31 mouse cellular contexts compared by ENCODE assay signal in genomic region chr2:31097276-31097675, GRCm38 (mm10).
"Had no signal": no experiment of that assay in that cellular context is flagged by ENCODE, and none has a peak within 500 bp of the region (broad histone marks: within the 10 kb centered on the region; RNA-seq: fewer than 3 reads in every experiment).

No protein-coding gene starts in this region.

- H3K9me3 ChIP-seq: heart, embryonic 10.5 days; heart, embryonic 13.5 days; heart, embryonic 15.5 days; hindbrain, embryonic 12.5 days; hindbrain, embryonic 13.5 days; hindbrain, embryonic 15.5 days; intestine, embryonic 15.5 days; kidney, embryonic 15.5 days had no signal

- H3K4me2 ChIP-seq: heart, embryonic 11.5 days; heart, embryonic 12.5 days; heart, embryonic 13.5 days; heart, embryonic 15.5 days; hindbrain, embryonic 12.5 days; hindbrain, embryonic 13.5 days; hindbrain, embryonic 14.5 days; hindbrain, embryonic 15.5 days; intestine, embryonic 15.5 days; kidney, embryonic 15.5 days had no signal

- H3K4me1 ChIP-seq: hindbrain, embryonic 15.5 days had no signal

- DNase-seq: heart, postnatal 10 days; heart, postnatal 14 days; heart, postnatal 36 days; heart, postnatal 4 days; kidney, adult 11 months; kidney, adult 18-20 months; kidney, postnatal 10 days; kidney, postnatal 14 days; kidney, postnatal 4 days; layer of hippocampus, adult 9-11 months; layer of hippocampus, postnatal 36 days had no signal

- H3K36me3 ChIP-seq: hindbrain, embryonic 15.5 days; intestine, embryonic 15.5 days had no signal

- H3K27me3 ChIP-seq: heart, embryonic 12.5 days; heart, embryonic 13.5 days; heart, embryonic 15.5 days; hindbrain, embryonic 12.5 days; hindbrain, embryonic 13.5 days; hindbrain, embryonic 15.5 days; intestine, embryonic 15.5 days; kidney, embryonic 15.5 days had no signal

- H3K27ac ChIP-seq: heart, embryonic 10.5 days; heart, embryonic 13.5 days; heart, embryonic 15.5 days; hindbrain, embryonic 10.5 days; hindbrain, embryonic 12.5 days; hindbrain, embryonic 13.5 days; hindbrain, embryonic 14.5 days; hindbrain, embryonic 15.5 days; hindbrain, postnatal 0 days; intestine, embryonic 15.5 days; kidney, embryonic 15.5 days; kidney, postnatal 0 days; left cerebral cortex, adult 2 months had no signal

- ATAC-seq: hindbrain, embryonic 16.5 days; hindbrain, postnatal 0 days; inflammation-experienced regulatory T-cells, adult 6 months; intestine, embryonic 15.5 days; intestine, embryonic 16.5 days; intestine, postnatal 0 days had no signal

- H3K4me3 ChIP-seq: heart, embryonic 10.5 days; heart, embryonic 12.5 days; heart, embryonic 13.5 days; heart, embryonic 15.5 days; hindbrain, embryonic 10.5 days; hindbrain, embryonic 12.5 days; hindbrain, embryonic 13.5 days; hindbrain, embryonic 15.5 days; intestine, embryonic 15.5 days; kidney, embryonic 15.5 days; layer of hippocampus, adult 2 months; left cerebral cortex, adult 2 months had no signal

- H3K9ac ChIP-seq: heart, embryonic 12.5 days; heart, embryonic 13.5 days; heart, embryonic 15.5 days; hindbrain, embryonic 12.5 days; hindbrain, embryonic 13.5 days; hindbrain, embryonic 14.5 days; hindbrain, embryonic 15.5 days; intestine, embryonic 15.5 days; kidney, embryonic 15.5 days had no signal
